Mouse (Mus musculus): ENCODE data around the gene Cyth3. TPM values are rescaled to one million over a fixed set of nuclear protein-coding genes. Genes with fewer than 3 reads are reported as not detected.

Gene Cyth3
- total and polyA plus RNA-seq, 2 experiments from 2014 or later: 35.5 to 43.3 TPM

- Histone ChIP-seq H3K4me3 (ENCODE audit: low read length) (no peak overlapping the region), H3K4me1 (ENCODE audit: insufficient read depth, low read length) (no peaks in the 10 kb centered on the region), H3K27me3 (ENCODE audit: insufficient read depth, low read length) (no peaks in the 10 kb centered on the region), H3K36me3 (ENCODE audit: insufficient read depth, low read length) (peaks cover 27% of the 10 kb centered on the region), H3K4me2 (ENCODE audit: low read depth, low read length) (no peak overlapping the region), H3K9me3 (ENCODE audit: low read length) (no peaks in the 10 kb centered on the region), H3K9ac (replicated peaks; ENCODE audit: low read length) (no peak overlapping the region), H3K27ac (no peak overlapping the region)
- TF ChIP-seq CTCF (IDR thresholded peaks at IDR 0.05; ENCODE audit: low read depth): no peak
- 94% methylated on average over 4 of the region's 4 CpGs for WGBS
- DNase-seq (ENCODE audit: low spot score) (no peak), ATAC-seq (no peak)
Measured at GRCm38 (mm10) chr5:143698454-143698853, 76.2 kb downstream of the Cyth3 start.

- H3K36me3 ChIP-seq (ENCODE audit: insufficient read depth, low read length): peaks cover 25% of the 10 kb centered on the region; the same call in 1 of the 2 replicates
- no peaks in the 10 kb centered on the region for H3K9me3 ChIP-seq (ENCODE audit: low read length)
- H3K4me3 ChIP-seq (ENCODE audit: low read length): no peak overlapping the region
- H3K4me1 ChIP-seq (ENCODE audit: insufficient read depth, low read length): no peaks in the 10 kb centered on the region
- H3K9ac ChIP-seq (replicated peaks; ENCODE audit: low read length): no peak overlapping the region
- H3K27ac ChIP-seq: no peak overlapping the region
- no peak overlapping the region for H3K4me2 ChIP-seq (ENCODE audit: low read depth, low read length)
- DNase-seq (ENCODE audit: low spot score) (no peak), ATAC-seq (no peak)
- 94% methylated on average over 5 of the region's 5 CpGs for WGBS
- no peaks in the 10 kb centered on the region for H3K27me3 ChIP-seq (ENCODE audit: insufficient read depth, low read length)
- TF ChIP-seq CTCF (IDR thresholded peaks at IDR 0.05; ENCODE audit: low read depth): no peak
Measured at GRCm38 (mm10) chr5:143700247-143700646, 78.0 kb downstream of the Cyth3 start.

GRCm38 (mm10) chr5:143701074-143701473 is 78.8 kb downstream of the Cyth3 start:
- Histone ChIP-seq H3K9ac (replicated peaks; ENCODE audit: low read length) (no peak overlapping the region), H3K4me1 (ENCODE audit: insufficient read depth, low read length) (0 out of 2 replicates have a peak, but pooled peaks cover 2% of the 10 kb centered on the region), H3K27me3 (ENCODE audit: insufficient read depth, low read length) (no peaks in the 10 kb centered on the region), H3K27ac (no peak overlapping the region), H3K9me3 (ENCODE audit: low read length) (no peaks in the 10 kb centered on the region), H3K4me3 (ENCODE audit: low read length) (no peak overlapping the region), H3K36me3 (ENCODE audit: insufficient read depth, low read length) (peaks cover 25% of the 10 kb centered on the region; the same call in 1 of the 2 replicates), H3K4me2 (ENCODE audit: low read depth, low read length) (no peak overlapping the region)
- TF ChIP-seq CTCF (IDR thresholded peaks at IDR 0.05; ENCODE audit: low read depth): no peak
- WGBS: 76% methylated on average over 10 of the region's 10 CpGs
- DNase-seq (ENCODE audit: low spot score): no peak
- no peak for ATAC-seq

GRCm38 (mm10) chr5:143704875-143705658 is 82.8 kb downstream of the Cyth3 start:
- no peak for TF ChIP-seq CTCF (IDR thresholded peaks at IDR 0.05; ENCODE audit: low read depth)
- H3K36me3 ChIP-seq (ENCODE audit: insufficient read depth, low read length): peaks cover 37% of the 10 kb centered on the region
- WGBS: 48% methylated on average over 13 of the region's 13 CpGs
- DNase-seq (ENCODE audit: low spot score) (peak; percentile 32), ATAC-seq (0 out of 2 replicates have a peak, but pooled peaks have one; percentile 22)
- H3K27ac ChIP-seq: 0 out of 2 replicates have a peak overlapping the region, but pooled peaks have one; percentile 51
- no peak overlapping the region for H3K9ac ChIP-seq (replicated peaks; ENCODE audit: low read length)
- no peak overlapping the region for H3K4me2 ChIP-seq (ENCODE audit: low read depth, low read length)
- 0 out of 2 replicates have a peak, but pooled peaks cover 2% of the 10 kb centered on the region for H3K4me1 ChIP-seq (ENCODE audit: insufficient read depth, low read length)
- no peaks in the 10 kb centered on the region for H3K27me3 ChIP-seq (ENCODE audit: insufficient read depth, low read length)
- H3K9me3 ChIP-seq (ENCODE audit: low read length): no peaks in the 10 kb centered on the region
- no peak overlapping the region for H3K4me3 ChIP-seq (ENCODE audit: low read length)

- ATAC-seq (no peak), DNase-seq (ENCODE audit: low spot score) (no peak)
- H3K4me3 ChIP-seq (ENCODE audit: low read length): no peak overlapping the region
- H3K4me1 ChIP-seq (ENCODE audit: insufficient read depth, low read length): 0 out of 2 replicates have a peak, but pooled peaks cover 2% of the 10 kb centered on the region
- 0 out of 2 replicates have a peak overlapping the region, but pooled peaks have one; percentile 51 for H3K27ac ChIP-seq
- no peak for TF ChIP-seq CTCF (IDR thresholded peaks at IDR 0.05; ENCODE audit: low read depth)
- no peaks in the 10 kb centered on the region for H3K9me3 ChIP-seq (ENCODE audit: low read length)
- H3K4me2 ChIP-seq (ENCODE audit: low read depth, low read length): no peak overlapping the region
- no peaks in the 10 kb centered on the region for H3K27me3 ChIP-seq (ENCODE audit: insufficient read depth, low read length)
- H3K9ac ChIP-seq (replicated peaks; ENCODE audit: low read length): no peak overlapping the region
- 70% methylated on average over 1 of the region's 1 CpGs for WGBS
- peaks cover 37% of the 10 kb centered on the region for H3K36me3 ChIP-seq (ENCODE audit: insufficient read depth, low read length)
Measured at GRCm38 (mm10) chr5:143705659-143705982, 83.4 kb downstream of the Cyth3 start.

- 69% methylated on average over 9 of the region's 9 CpGs for WGBS
- DNase-seq (ENCODE audit: low spot score): peak; percentile 25
- H3K4me3 ChIP-seq (ENCODE audit: low read length): no peak overlapping the region
- H3K36me3 ChIP-seq (ENCODE audit: insufficient read depth, low read length): peaks cover 37% of the 10 kb centered on the region
- H3K27ac ChIP-seq: 0 out of 2 replicates have a peak overlapping the region, but pooled peaks have one; percentile 51
- ATAC-seq: no peak
- no peaks in the 10 kb centered on the region for H3K27me3 ChIP-seq (ENCODE audit: insufficient read depth, low read length)
- H3K4me2 ChIP-seq (ENCODE audit: low read depth, low read length): no peak overlapping the region
- no peak for TF ChIP-seq CTCF (IDR thresholded peaks at IDR 0.05; ENCODE audit: low read depth)
- no peak overlapping the region for H3K9ac ChIP-seq (replicated peaks; ENCODE audit: low read length)
- no peaks in the 10 kb centered on the region for H3K9me3 ChIP-seq (ENCODE audit: low read length)
- H3K4me1 ChIP-seq (ENCODE audit: insufficient read depth, low read length): 0 out of 2 replicates have a peak, but pooled peaks cover 2% of the 10 kb centered on the region
Measured at GRCm38 (mm10) chr5:143706030-143706821, 84.0 kb downstream of the Cyth3 start.
